Mouse (Mus musculus): Measurements from ENCODE around the gene Ube2h.
"Not testable (repeated sequence)": the region's sequence is repeated elsewhere in the genome, so short reads cannot be mapped to it uniquely, and the experiment has no call there.

DNA sequence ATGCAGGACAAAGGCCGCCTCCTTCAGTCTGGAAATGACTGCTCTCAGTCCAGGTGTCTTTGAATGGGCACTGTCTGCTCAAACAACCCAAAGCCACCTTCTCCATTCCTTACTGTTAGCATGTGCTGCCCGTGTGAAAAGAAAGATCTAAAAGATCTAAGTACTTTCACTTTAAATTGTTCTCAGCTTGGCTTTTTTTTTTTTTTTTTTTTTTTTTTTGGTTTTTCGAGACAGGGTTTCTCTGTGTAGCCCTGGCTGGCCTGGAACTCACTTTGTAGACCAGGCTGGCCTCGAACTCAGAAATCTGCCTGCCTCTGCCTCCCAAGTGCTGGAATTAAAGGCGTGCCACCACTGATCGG is 99.2 kb downstream of the Ube2h start:
- not testable (repeated sequence) for TF ChIP-seq CTCF (IDR thresholded peaks at IDR 0.05); POLR2A (IDR thresholded peaks at IDR 0.05; ENCODE audit: insufficient read depth, low read depth, low read length); EP300 (IDR thresholded peaks at IDR 0.05; ENCODE audit: insufficient read depth, low read depth, low read length)

All from heart, adult 2 months (tissue).